Comparison of ENCODE assay signal across 12 mouse cellular contexts in genomic region chr11:50476971-50477370, GRCm38 (mm10). TPM values are rescaled to one million over a fixed set of nuclear protein-coding genes. Genes with fewer than 3 reads are reported as not detected.
A peak's percentile ranks its signal among the peaks of the same experiment; 100 is the strongest.
DNase-seq lines count a peak whose midpoint lies in the region; ATAC-seq and TF ChIP-seq lines count a peak whose summit lies in the region.
"Had no signal": no experiment of that assay in that cellular context is flagged by ENCODE, and none has a peak within 500 bp of the region (broad histone marks: within the 10 kb centered on the region; RNA-seq: fewer than 3 reads in every experiment).

No protein-coding gene starts in this region.

- no peaks in the 10 kb centered on the region for H3K9me3 ChIP-seq in forebrain, embryonic 13.5 days (replicated peaks)
- H3K9me3 ChIP-seq in forebrain, embryonic 10.5 days: peaks cover under 1% of the 10 kb centered on the region; the same call in 1 of the 2 replicates
- no peaks in the 10 kb centered on the region for H3K9me3 ChIP-seq in lung, embryonic 14.5 days (ENCODE audit: low read depth, low read length)
- no peaks in the 10 kb centered on the region for H3K9me3 ChIP-seq in forebrain, embryonic 15.5 days
- H3K9me3 ChIP-seq in limb, embryonic 14.5 days (ENCODE audit: control insufficient read depth, low read length): no peaks in the 10 kb centered on the region

- DNase-seq in forebrain, embryonic 10.5 days (ENCODE audit: extremely low spot score, low spot score): no peak
- peak; percentile 50 for DNase-seq in lung, embryonic 14.5 days
- no peak for DNase-seq in lung, postnatal 25 days (ENCODE audit: low spot score)
- peak; percentile 28 for DNase-seq in limb, embryonic 14.5 days (ENCODE audit: low spot score)
- no peak for DNase-seq in urinary bladder, adult 2 months (ENCODE audit: low spot score)
- no peak for DNase-seq in testis, postnatal 10 days (ENCODE audit: low spot score)
- DNase-seq: cerebellum, adult 8-10 months; lung, adult 2 months had no signal

- TF ChIP-seq POLR2A in limb, embryonic 14.5 days (IDR thresholded peaks at IDR 0.05; ENCODE audit: borderline replicate concordance, extremely low read depth, insufficient read depth, insufficient read length): no peak

- H3K4me1 ChIP-seq in forebrain, embryonic 13.5 days: peaks cover 19% of the 10 kb centered on the region
- peaks cover 5% of the 10 kb centered on the region; the same call in 1 of the 2 replicates for H3K4me1 ChIP-seq in forebrain, embryonic 10.5 days
- no peaks in the 10 kb centered on the region for H3K4me1 ChIP-seq in lung, embryonic 14.5 days (ENCODE audit: insufficient read depth)
- H3K4me1 ChIP-seq in forebrain, embryonic 15.5 days: peaks cover 18% of the 10 kb centered on the region
- H3K4me1 ChIP-seq in limb, embryonic 14.5 days (ENCODE audit: control insufficient read depth, insufficient read depth, low read length): peaks cover 7% of the 10 kb centered on the region; the same call in 1 of the 2 replicates

- no peaks in the 10 kb centered on the region for H3K36me3 ChIP-seq in forebrain, embryonic 13.5 days (ENCODE audit: poor library complexity, severe bottlenecking)
- no peaks in the 10 kb centered on the region for H3K36me3 ChIP-seq in forebrain, embryonic 10.5 days (replicated peaks)
- no peaks in the 10 kb centered on the region for H3K36me3 ChIP-seq in lung, embryonic 14.5 days (ENCODE audit: insufficient read depth)
- no peaks in the 10 kb centered on the region for H3K36me3 ChIP-seq in forebrain, embryonic 15.5 days
- no peaks in the 10 kb centered on the region for H3K36me3 ChIP-seq in limb, embryonic 14.5 days (ENCODE audit: control insufficient read depth, insufficient read depth, low read length)

- peak overlapping the region; percentile 13; the same call in 1 of the 2 replicates for H3K4me2 ChIP-seq in forebrain, embryonic 13.5 days
- H3K4me2 ChIP-seq in lung, embryonic 14.5 days: no peak overlapping the region
- H3K4me2 ChIP-seq in forebrain, embryonic 15.5 days (replicated peaks): no peak overlapping the region
- no peak overlapping the region for H3K4me2 ChIP-seq in limb, embryonic 14.5 days (replicated peaks; ENCODE audit: low read depth, low read length, severe bottlenecking)

- peak; percentile 92 for ATAC-seq in forebrain, embryonic 13.5 days
- no peak for ATAC-seq in lung, embryonic 14.5 days (ENCODE audit: insufficient read depth)
- peak; percentile 90 for ATAC-seq in forebrain, embryonic 15.5 days (replicated peaks)
- 0 out of 2 replicates have a peak, but pooled peaks have one; percentile 47 for ATAC-seq in limb, embryonic 14.5 days (ENCODE audit: low FRiP score, low read depth)
- ATAC-seq: activated CD4-positive, CD25-positive, alpha-beta regulatory T cell, adult 4 months had no signal

- H3K27me3 ChIP-seq in forebrain, embryonic 13.5 days: no peaks in the 10 kb centered on the region
- no peaks in the 10 kb centered on the region for H3K27me3 ChIP-seq in forebrain, embryonic 10.5 days (ENCODE audit: poor library complexity, severe bottlenecking)
- no peaks in the 10 kb centered on the region for H3K27me3 ChIP-seq in lung, embryonic 14.5 days (ENCODE audit: insufficient read depth, low read length)
- H3K27me3 ChIP-seq in forebrain, embryonic 15.5 days: no peaks in the 10 kb centered on the region
- H3K27me3 ChIP-seq in limb, embryonic 14.5 days (ENCODE audit: control insufficient read depth, insufficient read depth, low read length): no peaks in the 10 kb centered on the region

- H3K27ac ChIP-seq in forebrain, embryonic 13.5 days: peak overlapping the region; percentile 67
- H3K27ac ChIP-seq in forebrain, embryonic 10.5 days: no peak overlapping the region
- no peak overlapping the region for H3K27ac ChIP-seq in lung, embryonic 14.5 days (ENCODE audit: low read depth)
- H3K27ac ChIP-seq in forebrain, embryonic 15.5 days (replicated peaks): peak overlapping the region; percentile 38; the same call in 1 of the 2 replicates
- H3K27ac ChIP-seq in limb, embryonic 14.5 days (replicated peaks; ENCODE audit: low read depth, low read length): no peak overlapping the region
- H3K27ac ChIP-seq: layer of hippocampus, adult 2 months had no signal

- no peak overlapping the region for H3K9ac ChIP-seq in forebrain, embryonic 13.5 days
- H3K9ac ChIP-seq in lung, embryonic 14.5 days: no peak overlapping the region
- H3K9ac ChIP-seq in forebrain, embryonic 15.5 days (replicated peaks): no peak overlapping the region
- H3K9ac ChIP-seq in limb, embryonic 14.5 days (ENCODE audit: low read depth, low read length, severe bottlenecking): no peak overlapping the region

- WGBS in forebrain, embryonic 13.5 days: 10% methylated on average over 6 of the region's 6 CpGs
- 80% methylated on average over 6 of the region's 6 CpGs for WGBS in forebrain, embryonic 10.5 days
- WGBS in lung, embryonic 14.5 days: 16% methylated on average over 6 of the region's 6 CpGs
- WGBS in forebrain, embryonic 15.5 days: 5% methylated on average over 6 of the region's 6 CpGs
- 6% methylated on average over 6 of the region's 6 CpGs for WGBS in limb, embryonic 14.5 days

- no peak for TF ChIP-seq CTCF in lung, embryonic 14.5 days (IDR thresholded peaks at IDR 0.05; ENCODE audit: low read depth)

- H3K4me3 ChIP-seq in forebrain, embryonic 13.5 days: no peak overlapping the region
- no peak overlapping the region for H3K4me3 ChIP-seq in forebrain, embryonic 10.5 days
- no peak overlapping the region for H3K4me3 ChIP-seq in lung, embryonic 14.5 days (ENCODE audit: low read depth, low read length)
- H3K4me3 ChIP-seq in forebrain, embryonic 15.5 days: no peak overlapping the region
- no peak overlapping the region for H3K4me3 ChIP-seq in limb, embryonic 14.5 days (replicated peaks; ENCODE audit: low read length)
- H3K4me3 ChIP-seq: layer of hippocampus, adult 2 months had no signal

RNA-seq across cellular contexts. Expression of gene Rufy1, which starts 46.0 kb away (rescaled TPM):
- polyA plus RNA-seq in forebrain, embryonic 13.5 days (2015; fragmentation: Nextera tagmentation; extraction: Ambion mirVana): 26.1 and 28.0 TPM in 2 replicates
- polyA plus RNA-seq in forebrain, embryonic 10.5 days (2016; fragmentation: Nextera tagmentation; extraction: Ambion mirVana): 23.1 and 24.0 TPM in 2 replicates
- polyA plus RNA-seq in lung, embryonic 14.5 days (2014; fragmentation: Nextera tagmentation; extraction: Ambion mirVana): 24.4 and 25.9 TPM in 2 replicates
- polyA plus RNA-seq in forebrain, embryonic 15.5 days (2015; fragmentation: Nextera tagmentation; extraction: Ambion mirVana): 29.5 and 30.0 TPM in 2 replicates
- polyA plus RNA-seq in limb, embryonic 14.5 days (2012; rRNA removed): 16.5 and 20.3 TPM in 2 replicates
- 24.9 and 26.9 TPM in 2 replicates for polyA plus RNA-seq in limb, embryonic 14.5 days (2014; fragmentation: Nextera tagmentation; extraction: Ambion mirVana)
- 27.2 and 29.3 TPM in 2 replicates for polyA plus RNA-seq in urinary bladder, adult 2 months (2012; rRNA removed)

Comparison
In these comparisons a context has a peak if more than half of its experiments do, and no peak if none do; other contexts are left out.
1. H3K27ac ChIP-seq: peak in forebrain, embryonic 13.5 days (single experiment) and forebrain, embryonic 15.5 days (single experiment); none in forebrain, embryonic 10.5 days (single experiment), lung, embryonic 14.5 days (single experiment) and limb, embryonic 14.5 days (single experiment).
2. DNase-seq: peak in lung, embryonic 14.5 days (single experiment) and limb, embryonic 14.5 days (single experiment); none in forebrain, embryonic 10.5 days (single experiment), lung, postnatal 25 days (single experiment), urinary bladder, adult 2 months (single experiment) and testis, postnatal 10 days (single experiment).